Mouse (Mus musculus): ENCODE results near the gene Cotl1.

Gene Cotl1

GRCm38 (mm10) chr8:119816219-119816618 is 24.1 kb downstream of the Cotl1 start:
- no peak for DNase-seq

GRCm38 (mm10) chr8:119812650-119813431 is 27.5 kb downstream of the Cotl1 start:
- DNase-seq: no peak

- DNase-seq: no peak
These were observed 28.4 kb downstream of the Cotl1 start for GRCm38 (mm10) chr8:119811925-119812324.

GRCm38 (mm10) chr8:119810953-119811499 is 29.3 kb downstream of the Cotl1 start:
- DNase-seq: no peak

- no peak for DNase-seq
These were observed 30.0 kb downstream of the Cotl1 start for GRCm38 (mm10) chr8:119810127-119810868.

GRCm38 (mm10) chr8:119809620-119810019 is 30.7 kb downstream of the Cotl1 start:
- no peak for DNase-seq

- DNase-seq: no peak
These were observed 32.7 kb downstream of the Cotl1 start for GRCm38 (mm10) chr8:119807687-119808086.

GRCm38 (mm10) chr8:119806422-119807263 is 33.7 kb downstream of the Cotl1 start:
- peak; percentile 67 to 79 for DNase-seq

GRCm38 (mm10) chr8:119805275-119805674 is 35.1 kb downstream of the Cotl1 start:
- DNase-seq: no peak

- no peak for DNase-seq
These were observed 37.8 kb downstream of the Cotl1 start for GRCm38 (mm10) chr8:119802592-119802991.

GRCm38 (mm10) chr8:119801168-119801567 is 39.2 kb downstream of the Cotl1 start:
- no peak for DNase-seq

- DNase-seq: no peak
These were observed 41.4 kb downstream of the Cotl1 start for GRCm38 (mm10) chr8:119798965-119799264.

- DNase-seq: no peak
These were observed 42.0 kb downstream of the Cotl1 start for GRCm38 (mm10) chr8:119798170-119798964.

- no peak for DNase-seq
These were observed 44.7 kb downstream of the Cotl1 start for GRCm38 (mm10) chr8:119795651-119796050.

GRCm38 (mm10) chr8:119794689-119795088 is 45.7 kb downstream of the Cotl1 start:
- DNase-seq: no peak

- DNase-seq: peak in 1 of 2 experiments; percentile 48
These were observed 48.3 kb downstream of the Cotl1 start for GRCm38 (mm10) chr8:119791804-119792704.

GRCm38 (mm10) chr8:119789581-119789980 is 50.8 kb downstream of the Cotl1 start:
- DNase-seq: no peak

- peak; percentile 56 to 69 for DNase-seq
These were observed 51.5 kb downstream of the Cotl1 start for GRCm38 (mm10) chr8:119788607-119789381.

- no peak for DNase-seq
These were observed 53.0 kb downstream of the Cotl1 start for GRCm38 (mm10) chr8:119787341-119787740.

- no peak for DNase-seq
These were observed 53.5 kb downstream of the Cotl1 start for GRCm38 (mm10) chr8:119786871-119787270.

Measured in cerebellum, adult 18-20 months (tissue).